Mouse (Mus musculus): Measurements from ENCODE around the gene Emilin2. TPM values are rescaled to one million over a fixed set of nuclear protein-coding genes. Genes with fewer than 3 reads are reported as not detected.

Gene Emilin2
- 31.3 and 33.4 TPM in 2 replicates for polyA plus RNA-seq (2014; fragmentation: Nextera tagmentation; extraction: Ambion mirVana)

DNA sequence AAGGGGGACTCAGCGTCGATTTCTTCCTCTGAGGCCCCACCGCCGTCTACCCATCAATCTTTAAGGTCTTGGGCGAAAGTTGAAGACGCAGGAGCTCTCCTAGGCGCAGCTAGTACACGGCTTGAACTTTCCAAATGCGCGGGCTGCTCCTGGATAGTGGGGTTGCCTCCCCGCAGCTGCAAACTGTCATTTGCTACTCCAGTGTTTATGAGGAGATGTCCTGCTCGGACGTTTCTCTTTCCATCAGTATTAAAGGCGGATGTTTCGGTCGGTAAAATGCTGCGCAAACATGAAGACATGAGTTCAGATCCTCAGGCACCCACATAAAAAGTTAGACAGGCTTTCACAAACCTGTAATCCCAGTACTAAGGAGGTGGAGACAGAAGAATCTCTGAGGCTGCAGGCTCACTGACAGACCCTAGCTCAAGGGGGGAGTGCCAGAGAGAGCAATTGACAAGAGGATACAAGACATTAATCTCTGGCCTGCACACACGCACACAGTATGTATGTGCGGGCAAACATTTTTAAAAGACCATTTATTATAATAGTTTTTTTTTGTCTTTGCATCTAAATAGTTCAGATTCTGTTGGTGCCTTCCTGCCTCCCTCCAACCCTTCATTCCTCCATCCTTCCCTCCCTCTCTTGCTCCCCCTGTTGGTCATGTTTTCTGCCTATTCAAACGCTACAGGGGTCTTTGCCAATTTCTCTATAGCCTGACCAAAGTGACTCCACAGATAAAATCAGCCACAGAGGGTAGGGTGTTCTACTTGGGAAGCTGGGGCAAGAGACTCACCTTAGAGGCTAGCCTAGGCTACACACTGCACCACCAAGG lies at the start of gene Emilin2:
Emilin2 (minus strand) TSS at position 639 of the 832 bp plus-strand sequence.
- peak; percentile 56 for ATAC-seq (replicated peaks; ENCODE audit: low FRiP score)
- 7% methylated on average over 20 of the region's 20 CpGs for WGBS
- peak within 1 kb of the TSS; percentile 88 for H3K9ac ChIP-seq (ENCODE audit: low read depth, low read length)
- H3K9me3 ChIP-seq (ENCODE audit: control insufficient read depth, low read length) = no peaks in the 10 kb centered on the region
- no peaks in the 10 kb centered on the region for H3K36me3 ChIP-seq (ENCODE audit: control insufficient read depth, insufficient read depth, low read length)
- peak within 1 kb of the TSS; percentile 100 for H3K4me2 ChIP-seq
- H3K27ac ChIP-seq (ENCODE audit: low read depth, low read length) = peak within 1 kb of the TSS; percentile 20
- peak within 1 kb of the TSS; percentile 73 for H3K4me3 ChIP-seq (ENCODE audit: low read depth, low read length)
- peaks cover 11% of the 10 kb centered on the region for H3K4me1 ChIP-seq (replicated peaks; ENCODE audit: control insufficient read depth, insufficient read depth, low read length)
- peak; percentile 47 for DNase-seq (ENCODE audit: low spot score)
- peaks cover 5% of the 10 kb centered on the region; the same call in 1 of the 2 replicates for H3K27me3 ChIP-seq (replicated peaks; ENCODE audit: control insufficient read depth, insufficient read depth, low read length)

GRCm38 (mm10) chr17:71355526-71355925 lies 43.7 kb upstream of the Emilin2 start:
- no peak overlapping the region for H3K4me3 ChIP-seq (ENCODE audit: low read depth, low read length)
- H3K9ac ChIP-seq (ENCODE audit: low read depth, low read length) = no peak overlapping the region
- H3K4me2 ChIP-seq = no peak overlapping the region
- H3K9me3 ChIP-seq (ENCODE audit: control insufficient read depth, low read length) = no peaks in the 10 kb centered on the region
- H3K4me1 ChIP-seq (replicated peaks; ENCODE audit: control insufficient read depth, insufficient read depth, low read length) = no peaks in the 10 kb centered on the region
- no peak overlapping the region for H3K27ac ChIP-seq (ENCODE audit: low read depth, low read length)
- WGBS = 84% methylated on average over 3 of the region's 3 CpGs
- no peaks in the 10 kb centered on the region for H3K27me3 ChIP-seq (replicated peaks; ENCODE audit: control insufficient read depth, insufficient read depth, low read length)
- no peak for ATAC-seq (replicated peaks; ENCODE audit: low FRiP score)
- no peak for DNase-seq (ENCODE audit: low spot score)
- peaks cover 21% of the 10 kb centered on the region for H3K36me3 ChIP-seq (ENCODE audit: control insufficient read depth, insufficient read depth, low read length)

DNA sequence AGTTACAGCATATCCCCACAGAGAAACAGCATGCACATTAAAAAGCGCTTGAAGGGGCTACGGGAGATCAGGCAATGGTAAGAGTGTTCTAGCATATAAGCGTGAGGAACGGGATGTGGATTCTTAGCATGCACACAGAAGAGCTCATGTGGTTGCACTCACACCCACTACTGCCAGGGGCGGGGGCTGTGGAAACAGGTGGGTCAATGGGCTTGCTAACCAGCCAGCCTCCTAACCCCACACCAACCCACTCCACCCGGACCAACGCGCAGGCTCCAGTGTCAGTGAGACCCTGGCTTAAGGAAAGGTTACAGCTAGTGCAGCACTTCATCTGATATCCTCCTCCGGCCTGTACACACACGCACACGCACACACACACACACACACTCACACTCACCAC lies 42.4 kb upstream of the Emilin2 start:
- no peak overlapping the region for H3K4me3 ChIP-seq (ENCODE audit: low read depth, low read length)
- DNase-seq (ENCODE audit: low spot score) = no peak
- WGBS = 92% methylated on average over 11 of the region's 11 CpGs
- no peak overlapping the region for H3K9ac ChIP-seq (ENCODE audit: low read depth, low read length)
- H3K36me3 ChIP-seq (ENCODE audit: control insufficient read depth, insufficient read depth, low read length) = peaks cover 23% of the 10 kb centered on the region; the same call in 1 of the 2 replicates
- no peak overlapping the region for H3K4me2 ChIP-seq
- H3K9me3 ChIP-seq (ENCODE audit: control insufficient read depth, low read length) = no peaks in the 10 kb centered on the region
- no peak for ATAC-seq (replicated peaks; ENCODE audit: low FRiP score)
- no peaks in the 10 kb centered on the region for H3K4me1 ChIP-seq (replicated peaks; ENCODE audit: control insufficient read depth, insufficient read depth, low read length)
- no peak overlapping the region for H3K27ac ChIP-seq (ENCODE audit: low read depth, low read length)
- no peaks in the 10 kb centered on the region for H3K27me3 ChIP-seq (replicated peaks; ENCODE audit: control insufficient read depth, insufficient read depth, low read length)

DNA sequence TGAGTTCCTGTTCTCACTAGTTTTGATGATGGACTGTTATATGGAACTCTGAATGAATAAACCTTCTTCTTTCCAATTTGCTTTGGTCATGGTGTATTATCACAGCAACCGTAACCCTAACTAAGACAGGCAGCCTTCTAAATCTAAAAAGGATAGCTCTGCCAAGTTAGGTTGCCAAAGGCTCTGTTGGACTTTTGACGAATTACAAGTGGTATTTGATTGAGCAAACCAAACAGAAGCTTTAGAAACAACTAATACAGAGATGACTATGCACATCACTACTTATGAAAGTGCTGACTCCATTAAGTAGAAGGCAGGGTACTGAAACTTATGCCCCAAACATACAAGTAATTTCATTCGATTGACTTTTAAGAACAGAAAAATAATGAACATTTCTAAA lies 36.4 kb upstream of the Emilin2 start:
- Histone ChIP-seq H3K4me1 (replicated peaks; ENCODE audit: control insufficient read depth, insufficient read depth, low read length) (no peaks in the 10 kb centered on the region), H3K36me3 (ENCODE audit: control insufficient read depth, insufficient read depth, low read length) (peaks cover 37% of the 10 kb centered on the region), H3K9me3 (ENCODE audit: control insufficient read depth, low read length) (no peaks in the 10 kb centered on the region), H3K4me3 (ENCODE audit: low read depth, low read length) (no peak overlapping the region), H3K4me2 (no peak overlapping the region), H3K27ac (ENCODE audit: low read depth, low read length) (no peak overlapping the region), H3K27me3 (replicated peaks; ENCODE audit: control insufficient read depth, insufficient read depth, low read length) (no peaks in the 10 kb centered on the region), H3K9ac (ENCODE audit: low read depth, low read length) (no peak overlapping the region)
- no peak for DNase-seq (ENCODE audit: low spot score)
- WGBS = 93% methylated on average over 3 of the region's 3 CpGs
- ATAC-seq (replicated peaks; ENCODE audit: low FRiP score) = no peak

GRCm38 (mm10) chr17:71342006-71342405 lies 30.2 kb upstream of the Emilin2 start:
- H3K4me2 ChIP-seq = no peak overlapping the region
- no peak overlapping the region for H3K9ac ChIP-seq (ENCODE audit: low read depth, low read length)
- 79% methylated on average over 3 of the region's 3 CpGs for WGBS
- H3K4me1 ChIP-seq (replicated peaks; ENCODE audit: control insufficient read depth, insufficient read depth, low read length) = no peaks in the 10 kb centered on the region
- ATAC-seq (replicated peaks; ENCODE audit: low FRiP score) (no peak), DNase-seq (ENCODE audit: low spot score) (no peak)
- H3K36me3 ChIP-seq (ENCODE audit: control insufficient read depth, insufficient read depth, low read length) = peaks cover 11% of the 10 kb centered on the region
- H3K9me3 ChIP-seq (ENCODE audit: control insufficient read depth, low read length) = no peaks in the 10 kb centered on the region
- H3K4me3 ChIP-seq (ENCODE audit: low read depth, low read length) = no peak overlapping the region
- no peaks in the 10 kb centered on the region for H3K27me3 ChIP-seq (replicated peaks; ENCODE audit: control insufficient read depth, insufficient read depth, low read length)
- H3K27ac ChIP-seq (ENCODE audit: low read depth, low read length) = no peak overlapping the region

DNA sequence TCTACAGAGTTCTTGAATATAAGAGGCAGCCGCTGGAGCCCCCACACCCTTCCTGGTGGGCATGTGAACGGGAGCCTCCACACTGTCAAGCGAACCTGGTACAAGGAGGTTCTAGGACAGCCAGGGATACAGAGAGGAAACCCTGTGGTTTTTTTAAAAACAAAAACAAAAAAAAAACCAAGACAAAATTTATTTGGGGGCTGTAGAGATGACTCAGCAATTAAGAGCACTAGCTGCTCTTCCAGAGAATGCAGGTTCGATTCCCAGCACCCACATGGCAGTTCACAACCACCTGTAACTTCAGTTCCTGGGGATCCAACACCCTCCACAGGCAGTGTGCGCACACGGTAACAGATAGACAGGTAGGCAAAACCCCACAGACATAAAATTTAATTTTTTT lies 26.8 kb upstream of the Emilin2 start:
- DNase-seq (ENCODE audit: low spot score) (no peak), ATAC-seq (replicated peaks; ENCODE audit: low FRiP score) (no peak)
- Histone ChIP-seq H3K4me3 (ENCODE audit: low read depth, low read length) (no peak overlapping the region), H3K36me3 (ENCODE audit: control insufficient read depth, insufficient read depth, low read length) (peaks cover 3% of the 10 kb centered on the region; the same call in 1 of the 2 replicates), H3K9me3 (ENCODE audit: control insufficient read depth, low read length) (no peaks in the 10 kb centered on the region), H3K9ac (ENCODE audit: low read depth, low read length) (no peak overlapping the region), H3K27me3 (replicated peaks; ENCODE audit: control insufficient read depth, insufficient read depth, low read length) (no peaks in the 10 kb centered on the region), H3K27ac (ENCODE audit: low read depth, low read length) (no peak overlapping the region), H3K4me2 (no peak overlapping the region), H3K4me1 (replicated peaks; ENCODE audit: control insufficient read depth, insufficient read depth, low read length) (no peaks in the 10 kb centered on the region)
- WGBS = 92% methylated on average over 6 of the region's 6 CpGs

- Histone ChIP-seq H3K4me1 (replicated peaks; ENCODE audit: control insufficient read depth, insufficient read depth, low read length) (no peaks in the 10 kb centered on the region), H3K9ac (ENCODE audit: low read depth, low read length) (no peak overlapping the region), H3K27me3 (replicated peaks; ENCODE audit: control insufficient read depth, insufficient read depth, low read length) (no peaks in the 10 kb centered on the region), H3K9me3 (ENCODE audit: control insufficient read depth, low read length) (no peaks in the 10 kb centered on the region), H3K4me2 (no peak overlapping the region), H3K36me3 (ENCODE audit: control insufficient read depth, insufficient read depth, low read length) (no peaks in the 10 kb centered on the region), H3K4me3 (ENCODE audit: low read depth, low read length) (no peak overlapping the region), H3K27ac (ENCODE audit: low read depth, low read length) (no peak overlapping the region)
- no peak for ATAC-seq (replicated peaks; ENCODE audit: low FRiP score)
- WGBS = 60% methylated on average over 9 of the region's 9 CpGs
- no peak for DNase-seq (ENCODE audit: low spot score)
Measured at GRCm38 (mm10) chr17:71337546-71337945, 25.8 kb upstream of the Emilin2 start.

GRCm38 (mm10) chr17:71336421-71336820 lies 24.6 kb upstream of the Emilin2 start:
- Histone ChIP-seq H3K4me1 (replicated peaks; ENCODE audit: control insufficient read depth, insufficient read depth, low read length) (no peaks in the 10 kb centered on the region; the same call in 1 of the 2 replicates), H3K9me3 (ENCODE audit: control insufficient read depth, low read length) (no peaks in the 10 kb centered on the region), H3K9ac (ENCODE audit: low read depth, low read length) (no peak overlapping the region), H3K27me3 (replicated peaks; ENCODE audit: control insufficient read depth, insufficient read depth, low read length) (0 out of 2 replicates have a peak, but pooled peaks cover 2% of the 10 kb centered on the region), H3K36me3 (ENCODE audit: control insufficient read depth, insufficient read depth, low read length) (no peaks in the 10 kb centered on the region), H3K4me3 (ENCODE audit: low read depth, low read length) (no peak overlapping the region), H3K27ac (ENCODE audit: low read depth, low read length) (no peak overlapping the region), H3K4me2 (no peak overlapping the region)
- DNase-seq (ENCODE audit: low spot score) = no peak
- 76% methylated on average over 8 of the region's 8 CpGs for WGBS
- ATAC-seq (replicated peaks; ENCODE audit: low FRiP score) = no peak

DNA sequence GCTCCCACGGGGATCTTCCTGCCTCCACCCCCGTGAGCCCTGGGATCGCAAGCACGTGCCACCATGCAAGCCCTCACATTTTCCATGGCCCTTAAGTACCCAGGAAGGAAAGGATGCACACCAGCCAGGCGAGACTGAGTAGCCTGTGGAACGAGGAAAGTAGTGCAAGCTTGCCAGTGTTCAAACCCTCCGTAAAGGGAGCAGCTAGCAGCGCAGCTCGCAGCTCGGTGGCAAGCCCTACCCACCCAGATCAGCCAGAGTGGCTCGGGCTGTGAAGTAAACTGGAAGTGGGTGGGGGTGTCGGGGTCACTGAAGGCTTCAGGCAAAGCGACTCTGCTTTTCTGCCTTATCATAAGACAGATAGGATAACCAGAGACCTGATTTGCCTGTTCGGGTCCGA lies 20.5 kb upstream of the Emilin2 start:
- no peak overlapping the region for H3K9ac ChIP-seq (ENCODE audit: low read depth, low read length)
- no peak for DNase-seq (ENCODE audit: low spot score)
- no peaks in the 10 kb centered on the region for H3K36me3 ChIP-seq (ENCODE audit: control insufficient read depth, insufficient read depth, low read length)
- H3K9me3 ChIP-seq (ENCODE audit: control insufficient read depth, low read length) = no peaks in the 10 kb centered on the region
- 0 out of 2 replicates have a peak, but pooled peaks cover 2% of the 10 kb centered on the region for H3K27me3 ChIP-seq (replicated peaks; ENCODE audit: control insufficient read depth, insufficient read depth, low read length)
- no peak overlapping the region for H3K4me2 ChIP-seq
- no peak overlapping the region for H3K27ac ChIP-seq (ENCODE audit: low read depth, low read length)
- ATAC-seq (replicated peaks; ENCODE audit: low FRiP score) = no peak
- H3K4me3 ChIP-seq (ENCODE audit: low read depth, low read length) = no peak overlapping the region
- H3K4me1 ChIP-seq (replicated peaks; ENCODE audit: control insufficient read depth, insufficient read depth, low read length) = no peaks in the 10 kb centered on the region; the same call in 1 of the 2 replicates
- WGBS = 49% methylated on average over 15 of the region's 15 CpGs

All from liver, embryonic 11.5 days (tissue).